Mouse (Mus musculus): Measurements from ENCODE around the gene Map3k19. TPM values are rescaled to one million over a fixed set of nuclear protein-coding genes. Genes with fewer than 3 reads are reported as not detected.

Gene Map3k19
- polyA plus RNA-seq, 1 experiment from 2014 or later = not detected

GRCm38 (mm10) chr1:127766741-127767140 is 88.1 kb downstream of the Map3k19 start:
- H3K27ac ChIP-seq = no peak overlapping the region
- H3K9ac ChIP-seq = no peak overlapping the region
- no peaks in the 10 kb centered on the region for H3K27me3 ChIP-seq (replicated peaks)
- H3K4me3 ChIP-seq (replicated peaks) = no peak overlapping the region
- no peaks in the 10 kb centered on the region for H3K36me3 ChIP-seq
- no peaks in the 10 kb centered on the region for H3K4me1 ChIP-seq (replicated peaks)
- WGBS = 89% methylated on average over 2 of the region's 2 CpGs
- H3K9me3 ChIP-seq = no peaks in the 10 kb centered on the region
- no peak overlapping the region for H3K4me2 ChIP-seq (replicated peaks)
- no peak for ATAC-seq

GRCm38 (mm10) chr1:127765468-127765867 is 89.4 kb downstream of the Map3k19 start:
- ATAC-seq = no peak
- no peaks in the 10 kb centered on the region for H3K9me3 ChIP-seq
- H3K4me3 ChIP-seq (replicated peaks) = no peak overlapping the region
- no peaks in the 10 kb centered on the region for H3K4me1 ChIP-seq (replicated peaks)
- no peak overlapping the region for H3K9ac ChIP-seq
- H3K27ac ChIP-seq = no peak overlapping the region
- H3K27me3 ChIP-seq (replicated peaks) = no peaks in the 10 kb centered on the region
- H3K4me2 ChIP-seq (replicated peaks) = no peak overlapping the region
- 60% methylated on average over 2 of the region's 2 CpGs for WGBS
- no peaks in the 10 kb centered on the region for H3K36me3 ChIP-seq

Other genes starting within 250 kb of the Map3k19 start
- gene Tmem163, start 175.5 kb downstream of the Map3k19 start, polyA plus RNA-seq (2015; fragmentation: Nextera tagmentation; extraction: Ambion mirVana) = 0.85 and 0.88 TPM in 2 replicates
- gene Acmsd, start 125.6 kb downstream of the Map3k19 start, polyA plus RNA-seq (2015; fragmentation: Nextera tagmentation; extraction: Ambion mirVana) = 0.15 and 0.28 TPM in 2 replicates
- gene Ccnt2, start 80.9 kb downstream of the Map3k19 start, polyA plus RNA-seq (2015; fragmentation: Nextera tagmentation; extraction: Ambion mirVana) = 57.1 and 57.7 TPM in 2 replicates
- gene Rab3gap1, start 13.7 kb upstream of the Map3k19 start, polyA plus RNA-seq (2015; fragmentation: Nextera tagmentation; extraction: Ambion mirVana) = 20.8 and 22.4 TPM in 2 replicates
- gene Zranb3, start 248.0 kb upstream of the Map3k19 start, polyA plus RNA-seq (2015; fragmentation: Nextera tagmentation; extraction: Ambion mirVana) = 5.7 and 6.7 TPM in 2 replicates
- 56.0 and 56.3 TPM in 2 replicates for gene R3hdm1, start 248.3 kb upstream of the Map3k19 start, polyA plus RNA-seq (2015; fragmentation: Nextera tagmentation; extraction: Ambion mirVana)